Mouse (Mus musculus): ENCODE data around the gene Pabpc4l. TPM values are rescaled to one million over a fixed set of nuclear protein-coding genes. Genes with fewer than 3 reads are reported as not detected.
"Not testable (repeated sequence)": the region's sequence is repeated elsewhere in the genome, so short reads cannot be mapped to it uniquely, and the experiment has no call there.

Gene Pabpc4l
- not detected in 2 replicates for total RNA-seq (2015; ENCODE audit: low replicate concordance)
- total RNA-seq (2017; ENCODE audit: low replicate concordance) = not detected in 2 replicates

GRCm38 (mm10) chr3:46447481-46448265 lies at the start of gene Pabpc4l:
TSS of gene Pabpc4l (minus strand) at chr3:46448219.
- ATAC-seq (replicated peaks; ENCODE audit: low FRiP score, poor library complexity, severe bottlenecking) = no peak

DNA sequence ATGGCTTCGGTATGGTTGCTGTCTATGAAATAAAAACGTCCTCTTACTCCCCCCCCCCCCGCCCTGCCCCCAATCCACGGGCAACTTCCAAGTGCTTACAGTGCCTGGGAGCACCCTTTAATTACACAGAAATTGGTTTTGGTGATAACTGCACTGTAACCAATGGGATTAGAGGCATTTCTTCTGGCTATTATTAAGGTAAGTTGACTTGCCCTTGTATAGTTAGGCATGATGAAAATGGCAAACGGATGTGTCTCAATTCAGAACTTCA lies 42.9 kb upstream of the Pabpc4l start:
- ATAC-seq (replicated peaks; ENCODE audit: low FRiP score, poor library complexity, severe bottlenecking) = no peak

DNA sequence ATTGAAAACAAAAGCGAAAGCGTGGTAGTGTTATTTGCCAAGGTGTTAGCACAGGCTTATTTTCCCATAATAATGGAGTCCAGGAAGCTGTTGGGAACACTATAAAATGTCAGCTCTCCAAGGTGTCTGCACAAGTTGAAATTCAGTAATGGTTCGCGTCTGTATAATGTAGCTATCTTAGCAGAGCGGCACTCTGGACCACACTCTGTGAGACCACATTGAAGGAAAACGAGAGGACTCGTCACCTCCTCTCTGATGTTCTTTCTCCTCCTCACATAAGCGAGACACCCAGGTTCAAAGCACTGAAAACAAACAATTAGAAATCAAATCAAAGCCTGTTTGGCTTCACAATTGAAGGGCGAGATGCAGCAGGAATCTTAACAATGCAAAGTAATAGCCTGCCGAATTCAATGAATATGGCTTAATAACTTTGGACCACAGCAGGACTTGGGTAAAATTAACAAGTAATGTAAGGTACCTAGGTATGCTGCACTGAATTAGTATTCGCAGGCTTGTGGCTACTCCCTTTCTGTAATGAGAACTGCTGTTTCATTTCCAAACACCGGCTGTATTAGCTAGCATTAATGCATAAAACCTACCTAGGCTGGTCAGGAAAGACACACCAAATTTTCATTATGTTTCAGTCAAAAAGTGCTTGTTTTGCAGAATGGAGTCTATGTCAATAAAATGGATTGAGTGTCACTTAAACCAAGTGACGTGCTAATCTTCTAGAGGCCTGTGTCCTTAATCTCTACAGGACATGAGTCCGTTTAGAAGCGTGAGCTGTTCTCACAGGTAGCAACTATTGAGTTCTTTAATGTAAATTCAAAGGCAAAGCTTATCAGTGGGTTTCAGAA lies 42.3 kb upstream of the Pabpc4l start:
- no peak for ATAC-seq (replicated peaks; ENCODE audit: low FRiP score, poor library complexity, severe bottlenecking)

DNA sequence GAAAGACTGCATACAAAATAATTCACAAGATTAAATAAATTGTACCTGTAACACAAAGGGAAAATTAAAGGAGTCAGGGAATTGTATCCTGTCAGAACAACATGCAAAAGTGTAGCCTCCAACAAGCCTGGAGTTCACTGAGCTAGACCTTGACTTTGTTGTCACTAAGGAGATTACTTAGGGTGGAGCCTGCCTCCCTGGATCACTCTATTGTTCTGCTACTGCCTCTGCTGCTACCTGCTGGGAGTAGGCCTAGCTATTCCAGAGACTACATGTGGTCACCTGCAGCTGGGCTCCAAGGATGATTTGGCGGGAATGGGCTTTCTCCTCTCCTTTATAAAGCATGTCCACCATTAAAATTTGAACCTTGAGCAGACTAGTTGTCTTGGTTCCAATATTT lies 38.1 kb upstream of the Pabpc4l start:
- ATAC-seq (replicated peaks; ENCODE audit: low FRiP score, poor library complexity, severe bottlenecking) = not testable (repeated sequence)

GRCm38 (mm10) chr3:46448266-46448532 lies 180 bp upstream of the Pabpc4l start:
- ATAC-seq (replicated peaks; ENCODE audit: low FRiP score, poor library complexity, severe bottlenecking) = no peak

- ATAC-seq (replicated peaks; ENCODE audit: low FRiP score, poor library complexity, severe bottlenecking) = no peak
Measured at GRCm38 (mm10) chr3:46431416-46431815, 16.6 kb downstream of the Pabpc4l start.
